Mouse (Mus musculus) inflammation-experienced regulatory T-cells, adult 6 months (primary cell): ENCODE measurements around the gene A130010J15Rik. TPM values are rescaled to one million over a fixed set of nuclear protein-coding genes. Genes with fewer than 3 reads are reported as not detected.

Source experiments
- ATAC-seq: one replicate; pipeline ENCODE4 v1.8.0; 2017
- polyA plus RNA-seq, 3 experiments: library from polyadenylated mRNA; unstranded; fragments of 100-300 nt; shearing (Covaris generic); gene quantifications; one replicate each; pipeline ENCODE4 v1.2.1; 2017

The A130010J15Rik gene
- polyA plus RNA-seq, 3 experiments from 2014 or later, result 8.2 to 16.0 (median 15.3) TPM

DNA sequence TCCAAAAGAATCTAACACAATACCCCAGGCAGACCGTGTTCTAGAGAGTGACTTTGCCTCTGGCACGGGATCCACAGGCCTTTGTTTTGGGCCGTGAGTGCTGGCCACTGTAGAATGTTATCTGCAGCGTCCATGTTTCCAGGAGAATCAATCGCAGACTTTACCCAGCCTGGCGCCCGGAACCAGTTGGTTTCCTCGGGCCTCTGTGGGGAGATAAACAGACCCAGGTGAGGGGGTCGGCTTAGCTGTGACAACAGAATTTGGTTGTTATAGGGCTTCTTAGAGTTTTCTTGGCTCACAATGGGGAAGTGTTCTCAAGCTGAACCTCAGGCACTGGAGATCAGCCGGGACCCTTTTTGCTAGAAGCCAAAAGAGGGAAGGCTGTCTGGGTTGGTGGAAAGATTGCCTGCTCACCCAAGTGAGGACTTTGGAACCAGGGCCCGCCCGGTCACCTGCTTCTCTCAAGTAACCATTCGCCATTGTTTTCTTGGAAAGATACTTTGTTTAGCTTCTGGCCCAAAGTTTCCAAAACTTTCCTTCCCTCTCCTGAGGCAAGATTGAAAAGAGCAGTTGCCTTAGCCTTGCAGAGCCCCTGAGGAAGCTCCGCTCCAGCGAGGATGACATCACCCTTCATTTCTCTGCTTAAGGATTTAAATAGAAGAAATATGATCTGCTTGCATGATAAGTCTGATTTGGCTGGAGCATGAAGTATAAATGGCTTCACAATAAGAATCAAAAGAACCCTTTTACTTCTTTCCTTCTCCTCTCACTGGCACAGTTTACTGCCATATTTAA lies 11.3 kb upstream of the A130010J15Rik start:
- no peak for ATAC-seq

GRCm38 (mm10) chr1:193157111-193157492 lies 10.7 kb upstream of the A130010J15Rik start:
- no peak for ATAC-seq

DNA sequence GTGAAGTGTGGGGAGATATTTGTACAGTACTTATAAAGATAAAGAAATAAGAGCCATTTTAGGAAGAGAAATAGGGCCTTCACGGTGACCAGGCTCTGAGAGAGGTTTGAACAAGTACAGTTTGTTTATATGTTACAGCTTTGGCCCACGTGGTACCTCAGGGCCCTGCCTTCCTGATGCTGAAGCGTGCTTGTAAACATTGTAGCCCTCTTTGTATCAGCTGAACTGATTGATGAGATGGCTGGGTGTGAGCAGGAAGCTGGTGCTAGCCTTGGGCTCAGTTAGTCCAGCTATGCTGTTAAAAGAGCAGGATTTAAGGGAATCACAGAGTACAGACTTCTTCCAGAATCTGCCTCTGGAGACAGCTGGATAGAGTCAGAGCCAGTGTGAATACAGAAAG lies 8.7 kb upstream of the A130010J15Rik start:
- ATAC-seq, result peak; percentile 50

GRCm38 (mm10) chr1:193159613-193160012 lies 8.2 kb upstream of the A130010J15Rik start:
- ATAC-seq, result peak; percentile 56

DNA sequence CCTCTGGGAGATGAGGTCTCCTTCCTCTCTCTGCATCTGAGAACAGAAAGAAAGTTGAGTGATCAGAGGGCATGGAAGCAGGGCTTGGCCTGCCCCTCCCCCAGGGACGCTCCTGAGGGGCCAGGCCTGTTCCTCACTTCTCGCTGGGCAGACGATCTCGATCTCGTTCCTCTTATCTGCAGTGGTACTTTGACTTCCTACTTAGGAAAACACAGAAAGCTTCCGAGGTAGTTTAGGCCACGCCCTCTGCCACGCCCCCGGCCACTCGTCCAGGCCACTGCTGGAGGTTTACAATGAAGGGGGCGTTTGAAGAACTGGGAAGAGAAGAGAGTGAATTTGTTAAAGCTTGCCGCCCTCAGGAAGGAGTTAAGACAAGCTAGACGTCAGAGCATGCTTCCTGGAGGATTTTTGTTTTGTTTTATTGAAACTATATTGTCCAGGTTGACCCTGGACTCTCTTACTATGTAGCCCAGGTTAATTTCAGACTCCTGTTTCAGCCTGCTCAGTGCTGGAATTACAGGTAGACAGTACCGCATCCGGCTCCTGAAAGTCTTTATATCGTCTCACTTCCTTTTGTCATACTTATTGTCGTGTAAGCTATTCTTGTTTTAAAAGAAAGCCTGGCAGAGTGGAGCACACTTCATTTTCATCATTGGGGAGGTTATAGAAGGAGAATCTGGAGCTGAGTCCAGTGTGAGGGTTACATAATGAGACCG lies 7.4 kb upstream of the A130010J15Rik start:
- ATAC-seq, result peak; percentile 58

GRCm38 (mm10) chr1:193169228-193169627 lies 1.4 kb downstream of the A130010J15Rik start:
- ATAC-seq, result no peak

DNA sequence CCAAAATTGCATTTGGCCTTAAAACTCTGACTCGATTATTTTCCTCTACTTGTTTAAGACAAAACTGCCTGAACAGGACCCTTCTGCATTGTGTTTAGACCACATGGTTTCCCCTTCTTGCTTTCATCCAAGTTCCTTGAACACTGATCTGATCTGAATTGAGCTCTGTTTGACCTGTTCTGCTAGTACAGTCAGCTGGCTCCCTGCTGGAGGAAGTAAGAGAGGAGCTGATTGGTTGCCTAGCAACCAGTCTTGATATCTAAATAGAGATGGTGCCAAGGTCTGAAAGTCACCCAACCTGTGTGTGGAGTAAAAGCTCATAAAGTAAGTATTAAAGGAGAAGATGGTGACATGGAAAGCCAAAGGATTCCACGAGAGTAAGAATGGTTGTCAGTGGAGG lies 2.0 kb downstream of the A130010J15Rik start:
- ATAC-seq, result peak; percentile 36

DNA sequence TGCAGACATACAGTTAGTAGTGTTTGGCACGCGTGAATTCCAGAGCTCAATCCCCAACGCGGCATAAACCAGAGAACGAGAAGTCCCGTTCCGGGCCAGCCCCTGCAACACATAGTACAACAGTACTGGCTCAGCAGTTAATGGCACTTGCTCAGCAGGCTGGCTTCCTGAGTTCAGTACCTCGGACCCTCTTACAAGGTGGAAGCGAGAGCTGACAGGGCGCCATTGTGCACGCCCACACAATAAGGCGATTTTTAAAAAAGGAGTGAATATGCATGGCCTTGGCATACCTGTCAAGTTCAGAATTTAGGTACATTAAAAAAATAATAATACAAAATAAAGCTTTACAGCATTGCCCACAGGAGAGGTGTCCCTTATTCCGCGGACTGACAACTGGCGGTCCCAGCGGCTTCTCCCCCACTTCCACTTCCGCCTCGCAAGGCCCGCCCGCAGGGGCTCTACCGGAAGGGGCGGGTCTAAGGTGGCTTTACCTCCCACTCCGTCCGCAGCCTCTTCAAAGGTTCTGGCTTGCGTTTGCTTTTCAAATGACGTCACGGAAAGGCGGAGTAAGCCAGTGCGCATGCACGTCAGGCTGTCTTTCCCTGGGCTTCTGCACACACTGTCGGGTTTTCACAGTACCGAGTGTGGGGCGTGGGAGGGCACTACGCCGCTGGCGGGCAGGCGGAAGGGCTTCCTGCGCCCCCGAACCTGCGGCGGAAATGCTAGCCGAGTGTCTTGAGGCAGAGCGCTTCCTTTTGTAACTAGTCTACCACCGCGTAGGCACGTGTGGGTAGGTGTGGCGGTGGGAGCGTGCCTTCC lies 5.4 kb downstream of the A130010J15Rik start:
- peak; percentile 86 for ATAC-seq

GRCm38 (mm10) chr1:193173810-193174129 lies 5.9 kb downstream of the A130010J15Rik start:
- ATAC-seq, result no peak

DNA sequence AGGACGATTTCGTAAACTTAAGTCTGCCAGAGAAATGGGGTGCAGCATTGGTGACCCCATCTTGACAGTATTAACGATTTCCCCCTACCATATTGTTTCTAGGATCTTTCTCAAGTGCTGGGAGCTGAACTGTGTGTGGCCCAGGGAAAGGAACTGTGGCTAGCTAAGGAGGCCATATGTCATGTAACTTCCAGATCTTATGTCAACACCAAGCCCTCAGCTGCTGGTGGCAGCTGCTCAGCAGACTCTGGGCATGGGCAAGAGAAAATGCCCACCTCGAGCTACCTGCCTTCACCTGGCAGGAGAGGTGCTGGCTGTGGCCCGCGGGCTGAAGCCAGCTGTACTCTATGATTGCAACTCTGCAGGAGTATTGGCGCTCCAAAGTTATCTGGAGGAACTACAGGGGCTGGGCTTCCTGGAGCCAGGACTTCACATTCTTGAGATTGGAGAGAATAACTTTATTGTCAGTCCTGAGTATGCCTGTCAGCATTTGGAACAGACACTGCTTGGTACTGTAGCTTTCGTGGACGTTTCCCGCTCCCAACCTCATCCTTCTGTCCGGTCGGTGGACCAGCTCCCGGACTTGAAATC lies 6.4 kb downstream of the A130010J15Rik start:
- ATAC-seq, result no peak

DNA sequence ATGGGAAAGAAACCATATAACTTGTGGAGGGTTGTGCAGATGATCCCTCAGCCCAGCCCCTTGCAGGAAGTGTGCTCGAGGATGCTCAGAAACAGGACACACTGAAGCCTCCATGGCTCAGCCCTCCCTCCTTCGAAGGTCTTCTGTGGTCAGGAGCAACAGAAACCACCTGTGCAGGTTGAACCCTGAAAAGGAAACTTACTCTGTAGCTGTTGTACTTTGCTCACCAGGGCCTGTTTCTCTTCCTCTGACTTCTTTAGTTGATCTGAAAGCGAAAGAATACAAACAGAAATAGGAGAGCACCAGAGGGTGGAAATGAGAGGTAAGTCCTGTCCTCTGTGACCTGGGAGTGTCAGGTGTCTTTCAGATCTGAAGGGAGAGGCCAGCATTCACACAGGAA lies 13.3 kb downstream of the A130010J15Rik start:
- ATAC-seq, result peak; percentile 84

- no peak for ATAC-seq
Observed at GRCm38 (mm10) chr1:193188257-193188656, 20.4 kb downstream of the A130010J15Rik start.

DNA sequence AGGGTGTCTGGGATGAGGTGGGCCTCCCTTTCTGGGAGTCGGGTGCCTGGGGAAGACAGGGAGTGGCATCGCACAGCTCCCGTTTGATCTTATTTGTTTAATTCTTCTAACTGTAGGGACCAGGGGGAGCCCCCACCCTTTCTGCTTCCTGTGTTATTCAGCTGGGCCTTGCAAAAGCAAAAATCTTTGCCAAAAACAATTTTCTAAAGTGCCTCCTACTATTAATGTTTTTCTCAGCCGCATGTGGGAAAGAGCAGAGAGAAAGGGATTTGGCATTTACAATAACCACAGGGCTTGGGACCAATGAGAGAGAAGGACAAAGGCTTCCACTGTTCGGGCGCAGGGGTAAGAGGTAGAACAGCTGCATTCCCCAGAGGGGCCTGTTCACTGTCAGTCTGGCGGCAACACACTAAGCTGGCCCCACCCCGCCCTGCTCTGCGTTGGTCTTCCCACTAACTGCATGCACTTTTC lies 21.3 kb downstream of the A130010J15Rik start:
- ATAC-seq, result peak; percentile 80

- peak; percentile 12 for ATAC-seq
Observed at GRCm38 (mm10) chr1:193189771-193190170, 21.9 kb downstream of the A130010J15Rik start.

- ATAC-seq, result peak; percentile 11
Observed at GRCm38 (mm10) chr1:193191675-193192283, 23.9 kb downstream of the A130010J15Rik start.

DNA sequence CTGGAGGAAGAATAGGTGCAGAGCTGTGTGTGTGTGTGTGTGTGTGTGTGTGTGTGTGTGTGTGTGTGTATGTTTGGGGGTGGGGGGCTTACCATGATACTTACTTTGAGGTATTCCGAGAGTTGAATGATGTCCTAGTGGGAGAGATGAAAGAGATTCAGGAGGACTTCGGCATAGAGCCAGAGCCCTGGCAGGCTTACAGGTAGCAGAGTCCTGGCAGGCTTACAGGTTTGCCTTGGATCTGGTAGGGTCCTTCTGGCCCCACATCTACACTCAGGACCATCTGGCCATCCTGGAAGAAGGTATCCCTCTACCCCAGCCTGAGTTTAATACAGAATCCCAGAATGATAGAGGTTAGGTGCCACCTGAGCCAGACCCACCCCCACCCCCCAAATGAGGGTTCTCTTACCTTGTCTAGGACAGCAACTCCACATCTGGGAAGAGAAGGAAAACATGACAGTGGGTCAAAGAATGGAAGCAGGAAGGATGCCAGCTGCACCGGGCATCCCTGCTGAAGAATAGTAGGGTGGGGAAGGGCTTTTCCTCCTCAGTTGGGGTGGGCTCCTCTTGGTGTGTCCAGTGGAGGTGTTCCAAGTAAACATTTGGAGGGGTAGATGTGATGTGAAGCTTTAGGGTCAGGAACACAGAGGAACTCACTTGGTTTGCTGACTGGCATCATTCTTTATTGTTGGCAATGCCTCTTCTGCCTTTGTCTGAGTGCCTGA lies 26.7 kb downstream of the A130010J15Rik start:
- no peak for ATAC-seq

DNA sequence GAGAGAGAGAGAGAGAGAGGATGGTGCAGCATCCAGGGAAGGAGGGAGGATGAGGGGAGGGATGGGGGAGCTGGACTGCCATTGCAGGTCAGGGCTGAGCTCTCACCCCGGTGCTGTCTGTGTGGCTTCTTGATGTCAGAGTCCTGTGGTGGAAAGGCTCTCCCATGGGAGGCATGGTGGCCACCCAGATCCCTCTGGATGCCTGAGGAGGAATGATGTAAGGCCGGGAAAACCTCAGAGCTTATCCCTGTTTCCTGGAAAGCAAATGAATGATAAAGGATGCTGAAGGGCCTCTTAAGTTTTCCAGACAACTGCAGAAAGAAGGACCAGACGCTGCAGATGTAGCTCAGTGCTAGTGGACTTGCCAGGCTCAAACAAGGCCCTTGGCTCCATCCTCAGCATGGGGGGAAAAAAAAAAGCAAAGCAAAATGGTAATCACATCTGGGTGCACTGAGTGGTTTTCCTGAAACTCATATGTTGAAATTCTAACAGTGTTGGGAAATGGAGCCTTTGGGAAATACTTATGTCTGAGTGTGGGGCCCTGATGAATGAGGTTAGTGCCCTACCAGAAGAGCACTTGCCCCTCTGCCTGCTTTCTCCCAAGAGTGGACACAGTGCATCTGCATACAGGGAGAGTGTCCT lies 27.4 kb downstream of the A130010J15Rik start:
- ATAC-seq, result no peak

DNA sequence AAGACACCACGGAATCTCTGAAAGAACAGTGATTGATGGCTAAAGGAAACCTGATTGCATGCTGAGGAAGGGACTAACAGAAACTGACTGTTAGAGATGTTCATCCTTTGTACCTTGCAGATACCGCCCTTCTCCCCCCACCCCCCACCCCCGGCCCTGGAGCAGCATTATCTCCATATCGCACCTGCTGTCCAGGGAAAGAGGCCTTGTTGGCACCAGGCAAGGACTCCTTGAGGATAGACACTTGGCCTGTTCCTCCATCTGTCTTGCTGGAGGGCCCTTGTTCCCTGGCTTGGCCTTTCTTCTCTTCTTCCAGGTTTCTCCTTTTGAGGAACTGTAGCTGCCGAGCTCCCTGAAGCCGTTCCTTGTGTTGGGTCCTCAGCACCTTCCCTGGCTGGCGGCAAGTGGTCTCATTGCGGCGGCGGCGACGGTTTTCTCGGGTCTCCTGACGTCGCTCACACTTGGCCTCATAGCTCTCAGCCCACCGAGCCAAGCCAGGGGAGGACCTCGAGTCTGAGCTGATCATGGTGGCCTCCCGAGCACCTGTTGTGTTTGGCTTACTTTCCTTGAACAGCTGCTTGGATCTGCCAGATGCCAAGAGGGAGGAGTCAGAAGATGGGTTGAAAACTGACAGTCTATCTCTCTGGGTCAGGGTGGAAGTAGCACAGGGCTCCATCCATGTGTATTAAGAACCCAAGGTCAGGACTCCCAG lies 29.8 kb downstream of the A130010J15Rik start:
- ATAC-seq, result no peak

DNA sequence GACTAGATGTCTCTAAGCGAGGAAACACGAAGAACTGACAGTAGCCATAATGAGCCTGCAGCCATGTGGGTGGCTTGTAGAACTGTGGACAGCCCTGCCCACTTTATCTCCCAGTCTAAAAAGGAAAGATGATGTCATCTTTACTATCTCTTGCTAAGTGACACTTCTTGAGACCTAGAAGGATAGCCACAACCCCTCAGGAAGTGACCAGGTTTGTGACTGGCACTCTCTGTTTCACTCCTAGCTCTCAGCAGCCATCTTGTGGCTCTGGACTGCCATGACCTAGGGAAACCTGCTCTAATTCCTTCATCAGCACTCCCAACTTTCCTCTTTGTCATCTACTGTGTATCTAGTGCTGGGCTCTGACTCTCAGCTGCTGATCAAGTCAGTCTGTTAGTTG lies 30.5 kb downstream of the A130010J15Rik start:
- peak; percentile 15 for ATAC-seq

GRCm38 (mm10) chr1:193200640-193201382 lies 33.0 kb downstream of the A130010J15Rik start:
- ATAC-seq, result peak; percentile 44
